Mouse (Mus musculus) adrenal gland, adult 10 weeks (tissue): ENCODE results near the gene Hnrnpr. TPM values are rescaled to one million over a fixed set of nuclear protein-coding genes. Genes with fewer than 3 reads are reported as not detected.

Experiments
- polyA plus RNA-seq: library from polyadenylated mRNA; stranded (reverse); fragments of 350-450 nt; fragmentation: Illumina TruSeq; extraction: RNeasy Lipid Tissue Mini Kit (QIAGEN cat#74804); gene quantifications from one replicate; pipeline ENCODE4 v1.2.3, GENCODE M21; 2014; ENCODE audit warnings: low read depth, low replicate concordance

The Hnrnpr gene
- polyA plus RNA-seq, result 149 TPM

DNA sequence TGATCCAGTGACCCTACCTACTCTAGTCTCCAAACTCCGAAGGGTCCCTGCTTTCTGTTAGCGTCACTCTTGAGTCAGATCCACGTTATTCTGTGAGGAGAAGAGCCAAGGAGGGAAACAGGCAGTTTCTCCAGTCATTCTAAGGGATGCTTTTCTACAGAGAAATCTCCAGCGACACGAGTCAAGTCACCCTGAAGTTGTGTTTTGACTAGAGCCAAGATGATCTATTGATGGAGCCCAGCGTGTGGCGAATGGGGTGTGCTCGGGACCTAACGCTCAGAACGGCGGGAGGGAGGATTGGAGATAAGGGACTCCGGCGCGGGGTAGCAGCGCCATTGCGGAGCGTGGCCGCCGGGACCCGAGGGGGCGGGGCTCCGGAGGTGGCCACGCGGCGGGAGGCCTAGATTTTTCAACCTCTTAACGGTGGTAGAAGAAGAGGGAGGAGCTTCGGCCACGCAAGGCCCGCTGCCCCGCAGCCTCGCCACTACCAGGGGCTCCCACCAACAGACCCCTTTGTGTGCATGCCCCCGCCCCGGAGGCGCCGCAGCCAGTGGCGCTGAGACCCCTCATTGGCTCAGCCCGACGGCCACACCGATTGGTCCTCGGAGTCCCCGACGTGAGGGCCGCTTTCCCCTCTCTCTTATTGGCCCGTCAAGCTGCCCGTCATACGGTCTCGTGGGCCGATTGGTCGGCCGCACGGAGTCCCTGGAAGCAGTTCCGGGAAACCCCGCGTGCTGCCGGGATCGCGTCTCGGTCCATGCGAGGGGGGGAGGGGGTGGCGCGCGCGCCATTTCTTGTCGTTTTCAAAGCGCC is at the start of gene Hnrnpr:
Gene Hnrnpr, plus strand, starts transcription at position 714 of the 813 bp plus-strand sequence.

DNA sequence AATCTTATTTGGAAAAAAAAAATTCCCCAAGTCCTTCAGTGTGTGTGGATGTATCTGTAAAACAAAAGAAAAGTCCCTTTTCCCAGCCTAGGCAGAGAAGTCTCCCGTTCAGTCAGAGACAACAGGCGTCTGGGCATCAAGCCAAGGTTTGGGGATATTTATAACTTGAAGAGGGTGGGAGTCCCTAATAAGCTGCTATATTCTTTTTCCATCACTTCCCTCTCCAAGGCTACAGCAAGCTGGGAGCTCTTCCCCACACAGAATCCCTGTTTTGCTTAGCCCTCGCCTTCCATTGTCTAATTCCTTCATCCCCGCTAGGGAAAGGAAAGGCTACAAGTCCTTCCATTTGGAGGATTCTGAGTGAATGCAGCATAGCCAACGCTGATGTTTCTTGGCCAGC is 26.3 kb upstream of the Hnrnpr start, which contains the start of gene Zfp46:
Gene Zfp46, plus strand, starts transcription at position 229 of the 400 bp plus-strand sequence.

Other genes starting within 250 kb of the Hnrnpr start
- gene Id3, start 167.4 kb upstream of the Hnrnpr start, polyA plus RNA-seq, result 8.3 TPM
- gene E2f2, start 138.5 kb upstream of the Hnrnpr start, polyA plus RNA-seq, result 0.70 TPM
- 0.29 TPM for gene Asap3, start 104.6 kb upstream of the Hnrnpr start, polyA plus RNA-seq
- 1.6 TPM for gene Tcea3, start 63.2 kb upstream of the Hnrnpr start, polyA plus RNA-seq
- 6.8 TPM for gene Zfp46, start 26.3 kb upstream of the Hnrnpr start, polyA plus RNA-seq
- not detected for gene Htr1d, start 112.6 kb downstream of the Hnrnpr start, polyA plus RNA-seq
- gene 6030445D17Rik, start 151.3 kb downstream of the Hnrnpr start, polyA plus RNA-seq, result not detected
- 43.6 TPM for gene Luzp1, start 158.8 kb downstream of the Hnrnpr start, polyA plus RNA-seq